9 mouse cellular contexts compared by ENCODE assay signal in the genomic region with DNA sequence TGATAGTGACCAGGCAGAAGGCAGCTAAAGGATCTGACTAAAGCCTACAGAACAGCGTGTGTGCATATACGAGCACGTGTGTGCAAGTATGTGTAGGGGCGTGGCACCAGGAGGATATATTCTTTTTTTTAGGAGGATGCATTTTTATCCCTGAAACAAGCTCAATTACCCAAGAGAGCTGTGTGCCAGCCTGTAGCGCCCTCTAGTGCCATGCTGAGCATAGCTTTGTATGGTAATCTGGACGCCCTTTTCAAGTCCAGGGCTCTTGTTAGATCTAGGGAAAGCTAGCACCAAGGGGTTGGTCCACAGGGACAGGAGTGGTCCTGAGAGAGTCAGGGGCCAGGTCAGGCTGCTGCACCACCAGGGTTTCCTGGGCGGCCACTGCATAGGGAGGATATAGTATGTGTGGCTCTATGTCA. TPM values are rescaled to one million over a fixed set of nuclear protein-coding genes. Genes with fewer than 3 reads are reported as not detected.
A peak's percentile ranks its signal among the peaks of the same experiment; 100 is the strongest.
DNase-seq lines count a peak whose midpoint lies in the region; ATAC-seq and TF ChIP-seq lines count a peak whose summit lies in the region.
"Had no signal": no experiment of that assay in that cellular context is flagged by ENCODE, and none has a peak within 500 bp of the region (broad histone marks: within the 10 kb centered on the region; RNA-seq: fewer than 3 reads in every experiment).

No protein-coding gene starts in this region.

- DNase-seq in neural tube, embryonic 10.5 days (ENCODE audit: extremely low spot score, low spot score) = peak; percentile 80
- peak; percentile 32 for DNase-seq in cerebellum, adult 11-12 months
- DNase-seq in forebrain, postnatal 0 days = peak; percentile 83
- DNase-seq in hindlimb bud, embryonic 11.5 days (ENCODE audit: extremely low spot score, low read depth, low spot score) = peak; percentile 47
- DNase-seq in left cerebral cortex, postnatal 25 days (ENCODE audit: low spot score in 2 of 2) = peak; percentile 69 to 79
- peak; percentile 55 for DNase-seq in telencephalon, adult 2 months (ENCODE audit: low read depth, low spot score)

- no peaks in the 10 kb centered on the region for H3K9me3 ChIP-seq in neural tube, embryonic 15.5 days (replicated peaks)
- no peaks in the 10 kb centered on the region for H3K9me3 ChIP-seq in forebrain, postnatal 0 days (ENCODE audit: low read length)
- no peaks in the 10 kb centered on the region for H3K9me3 ChIP-seq in midbrain, embryonic 16.5 days (replicated peaks; ENCODE audit: control insufficient read depth, low read length, poor library complexity, severe bottlenecking)
- H3K9me3 ChIP-seq: neural tube, embryonic 13.5 days had no signal

- no peaks in the 10 kb centered on the region for H3K27me3 ChIP-seq in neural tube, embryonic 15.5 days (replicated peaks)
- no peaks in the 10 kb centered on the region for H3K27me3 ChIP-seq in forebrain, postnatal 0 days (ENCODE audit: insufficient read depth, low read length)
- H3K27me3 ChIP-seq in midbrain, embryonic 16.5 days (ENCODE audit: control insufficient read depth, insufficient read depth, low read depth, low read length) = no peaks in the 10 kb centered on the region
- H3K27me3 ChIP-seq: neural tube, embryonic 13.5 days had no signal

- ATAC-seq in neural tube, embryonic 15.5 days (ENCODE audit: low FRiP score) = no peak
- peak; percentile 63 for ATAC-seq in forebrain, postnatal 0 days
- peak; percentile 33; the same call in 1 of the 2 replicates for ATAC-seq in midbrain, embryonic 16.5 days

- no peaks in the 10 kb centered on the region for H3K4me1 ChIP-seq in neural tube, embryonic 15.5 days
- H3K4me1 ChIP-seq in forebrain, postnatal 0 days (ENCODE audit: insufficient read depth) = no peaks in the 10 kb centered on the region
- no peaks in the 10 kb centered on the region for H3K4me1 ChIP-seq in midbrain, embryonic 16.5 days (ENCODE audit: control insufficient read depth, insufficient read depth, low read length)
- H3K4me1 ChIP-seq: neural tube, embryonic 13.5 days had no signal

- TF ChIP-seq CTCF in forebrain, postnatal 0 days (IDR thresholded peaks at IDR 0.05; ENCODE audit: low read depth) = peak; percentile 87

- no peak overlapping the region for H3K9ac ChIP-seq in neural tube, embryonic 15.5 days (replicated peaks)
- H3K9ac ChIP-seq in forebrain, postnatal 0 days = no peak overlapping the region
- H3K9ac ChIP-seq in midbrain, embryonic 16.5 days (ENCODE audit: low read depth, low read length) = no peak overlapping the region
- H3K9ac ChIP-seq: neural tube, embryonic 13.5 days had no signal

- no peak overlapping the region for H3K4me3 ChIP-seq in neural tube, embryonic 15.5 days (replicated peaks)
- H3K4me3 ChIP-seq in forebrain, postnatal 0 days (ENCODE audit: low read depth, low read length) = no peak overlapping the region
- no peak overlapping the region for H3K4me3 ChIP-seq in midbrain, embryonic 16.5 days (ENCODE audit: low read depth, low read length)
- H3K4me3 ChIP-seq: neural tube, embryonic 13.5 days had no signal

- H3K27ac ChIP-seq in neural tube, embryonic 15.5 days (replicated peaks) = no peak overlapping the region
- H3K27ac ChIP-seq in forebrain, postnatal 0 days (ENCODE audit: low read depth, low read length) = no peak overlapping the region
- no peak overlapping the region for H3K27ac ChIP-seq in midbrain, embryonic 16.5 days (ENCODE audit: low read length)
- H3K27ac ChIP-seq: neural tube, embryonic 13.5 days had no signal

- peaks cover 42% of the 10 kb centered on the region for H3K36me3 ChIP-seq in neural tube, embryonic 15.5 days
- peaks cover 45% of the 10 kb centered on the region for H3K36me3 ChIP-seq in forebrain, postnatal 0 days (ENCODE audit: insufficient read depth)
- H3K36me3 ChIP-seq in midbrain, embryonic 16.5 days (ENCODE audit: control insufficient read depth, insufficient read depth, low read length) = peaks cover 14% of the 10 kb centered on the region

- intact Hi-C loops in left cerebral cortex, postnatal 25 days (cut with DNase I) = loop anchor here (1.0 kb wide), 1 partner anchor 54 kb away; no protein-coding TSS in a partner anchor

- H3K4me2 ChIP-seq in neural tube, embryonic 15.5 days = no peak overlapping the region
- no peak overlapping the region for H3K4me2 ChIP-seq in forebrain, postnatal 0 days (ENCODE audit: low read depth)
- H3K4me2 ChIP-seq in midbrain, embryonic 16.5 days (ENCODE audit: low read length) = no peak overlapping the region
- H3K4me2 ChIP-seq: neural tube, embryonic 13.5 days had no signal

- 27% methylated on average over 7 of the region's 7 CpGs for WGBS in neural tube, embryonic 15.5 days
- WGBS in forebrain, postnatal 0 days = 17% methylated on average over 7 of the region's 7 CpGs
- 19% methylated on average over 7 of the region's 7 CpGs for WGBS in midbrain, embryonic 16.5 days

RNA-seq across cellular contexts. Expression of a gene that starts 16.4 kb away (rescaled TPM):
- 36.0 and 43.6 TPM in 2 replicates for polyA plus RNA-seq in neural tube, embryonic 15.5 days (2015; fragmentation: Nextera tagmentation; extraction: Ambion mirVana)
- total RNA-seq in forebrain, postnatal 0 days (2014; rRNA removed) = 52.2 and 56.6 TPM in 2 replicates
- polyA plus RNA-seq in forebrain, postnatal 0 days (2015; fragmentation: Nextera tagmentation; extraction: Ambion mirVana) = 11.7 and 22.2 TPM in 2 replicates
- total RNA-seq in left cerebral cortex, postnatal 25 days (2021) = 100 to 1,000 TPM; 108 to 126 TPM
- polyA plus RNA-seq in midbrain, embryonic 16.5 days (2015; fragmentation: Nextera tagmentation; extraction: Ambion mirVana) = 19.1 and 23.9 TPM in 2 replicates

RNA-seq across cellular contexts. Expression of a gene that starts 44.7 kb away (rescaled TPM):
- polyA plus RNA-seq in neural tube, embryonic 15.5 days (2015; fragmentation: Nextera tagmentation; extraction: Ambion mirVana) = 68.3 and 72.4 TPM in 2 replicates
- total RNA-seq in forebrain, postnatal 0 days (2014; rRNA removed) = 42.7 and 48.6 TPM in 2 replicates
- 79.7 and 83.6 TPM in 2 replicates for polyA plus RNA-seq in forebrain, postnatal 0 days (2015; fragmentation: Nextera tagmentation; extraction: Ambion mirVana)
- 100 to 1,000 TPM in 1 of 2 experiments, 10 to 100 TPM in 1; 98.7 to 102 TPM for total RNA-seq in left cerebral cortex, postnatal 25 days (2021)
- polyA plus RNA-seq in midbrain, embryonic 16.5 days (2015; fragmentation: Nextera tagmentation; extraction: Ambion mirVana) = 69.1 and 71.5 TPM in 2 replicates

Comparison
In these comparisons a context has a peak if more than half of its experiments do, and no peak if none do; other contexts are left out.
1. DNase-seq: peak in every context shown above with its lines; median percentile 83 in forebrain, postnatal 0 days; 80 in neural tube, embryonic 10.5 days; 74 in left cerebral cortex, postnatal 25 days; 55 in telencephalon, adult 2 months; 47 in hindlimb bud, embryonic 11.5 days; 32 in cerebellum, adult 11-12 months.